Mouse (Mus musculus) hindbrain, postnatal 0 days (tissue): ENCODE data around the gene Scaper. TPM values are rescaled to one million over a fixed set of nuclear protein-coding genes. Genes with fewer than 3 reads are reported as not detected.
A peak's percentile ranks its signal among the peaks of the same experiment; 100 is the strongest.

ENCODE experiments used
- ATAC-seq: fragments of 200-750 bp; cut with Nextera tagmentation; 2 replicates; pipeline ENCODE4 v1.8.0; 2017; ENCODE audit warnings: mild to moderate bottlenecking, moderate TSS enrichment, moderate library complexity
- DNase-seq: peaks from one replicate; pipeline ENCODE4 v3.0.0-alpha.2; 2015; ENCODE audit warnings: low spot score
- H3K27ac ChIP-seq: fragments of 300-500 bp; sonication (generic); 2 replicates; pipeline ENCODE4 v1.5.1; 2014; ENCODE audit warnings: mild to moderate bottlenecking
- H3K27me3 ChIP-seq: fragments of 300-500 bp; sonication (generic); 2 replicates; pipeline ENCODE4 v1.6.1; 2014; ENCODE audit warnings: low read length, mixed read lengths; ENCODE audit not compliant: insufficient read depth
- H3K36me3 ChIP-seq: fragments of 300-500 bp; sonication (generic); 2 replicates; pipeline ENCODE4 v1.6.1; 2014; ENCODE audit warnings: low read length, mixed read lengths; ENCODE audit not compliant: insufficient read depth
- H3K4me1 ChIP-seq: fragments of 300-500 bp; sonication (generic); 2 replicates; pipeline ENCODE4 v1.6.1; 2014; ENCODE audit warnings: antibody characterized with exemption, low read length, mixed read lengths; ENCODE audit not compliant: insufficient read depth
- H3K4me2 ChIP-seq: fragments of 300-500 bp; sonication (generic); 2 replicates; pipeline ENCODE4 v1.6.1; 2014; ENCODE audit warnings: low read depth, mild to moderate bottlenecking, low read length, moderate library complexity, mixed read lengths
- H3K4me3 ChIP-seq: fragments of 300-500 bp; sonication (generic); 2 replicates; pipeline ENCODE4 v1.5.1; 2014; ENCODE audit warnings: low read length
- H3K9ac ChIP-seq: fragments of 300-500 bp; sonication (generic); replicated peaks from 2 replicates; pipeline ENCODE4 v1.6.1; 2014; ENCODE audit warnings: mild to moderate bottlenecking, low read length, moderate library complexity, mixed read lengths
- H3K9me3 ChIP-seq: fragments of 300-500 bp; sonication (generic); 2 replicates; pipeline ENCODE4 v1.6.1; 2016; ENCODE audit warnings: low read length, mixed read lengths
- CTCF ChIP-seq: IDR thresholded peaks from 2 replicates; pipeline ENCODE4 v1.5.1; 2016; ENCODE audit warnings: antibody characterized with exemption, control low read depth, low read depth
- WGBS: fragments of 180-500 bp; shearing (Covaris S2); extraction: QIAGEN DNeasy Blood & Tissue Kit; methylation state at CpG from one replicate; pipeline ENCODE4 v1.1.7; 2014; 5-methylcytosine and 5-hydroxymethylcytosine counted together
- polyA plus RNA-seq: library from polyadenylated mRNA; unstranded; fragments of >200 nt; fragmentation: Nextera tagmentation; extraction: Ambion mirVana; gene quantifications from 2 replicates; pipeline ENCODE4 v1.2.1, GENCODE M21; 2015
- total RNA-seq: library from RNA; depleted of rRNA; stranded (reverse); fragments of >200 nt; gene quantifications from 2 replicates; pipeline ENCODE4 v1.2.3, GENCODE M21; 2014

The Scaper gene
- total and polyA plus RNA-seq, 2 experiments from 2014 or later = 28.9 to 31.8 TPM

DNA sequence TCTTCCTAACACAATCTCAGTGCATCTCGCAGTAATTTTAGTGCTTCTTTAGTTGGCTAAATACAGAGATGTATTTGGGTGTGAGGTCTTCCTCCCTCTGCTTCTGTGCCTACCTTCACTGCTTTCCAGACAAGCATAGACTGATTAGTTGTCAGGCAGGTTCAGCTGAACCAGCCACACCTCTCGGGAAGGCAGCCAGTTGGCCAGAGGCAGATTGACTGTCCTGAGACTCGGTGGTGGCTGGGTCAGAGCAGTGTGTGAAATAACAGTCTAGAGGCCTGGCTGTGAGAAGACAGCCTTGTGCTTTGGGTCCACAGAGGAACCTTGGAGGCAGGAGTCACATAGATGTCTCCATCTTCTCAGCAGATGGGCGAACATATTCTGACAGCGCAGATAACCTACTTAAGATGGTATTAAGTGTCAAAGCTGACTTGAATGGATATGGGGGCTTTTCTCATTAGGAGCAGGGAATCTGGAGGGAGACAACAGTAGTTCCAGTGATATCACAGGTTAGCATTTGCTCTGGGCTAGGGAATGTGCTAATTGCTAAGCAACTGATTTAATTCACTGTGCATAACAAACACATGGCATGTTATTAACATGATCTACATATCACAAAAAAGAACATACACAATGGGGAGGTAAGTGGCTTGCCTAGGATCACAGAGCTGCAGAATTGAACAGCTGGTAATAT is 369.3 kb downstream of the Scaper start:
- Histone ChIP-seq H3K4me3 (no peak overlapping the region), H3K36me3 (no peaks in the 10 kb centered on the region), H3K4me1 (no peaks in the 10 kb centered on the region), H3K4me2 (no peak overlapping the region), H3K27ac (no peak overlapping the region), H3K9me3 (no peaks in the 10 kb centered on the region), H3K9ac (no peak overlapping the region), H3K27me3 (no peaks in the 10 kb centered on the region)
- DNase-seq (no peak), ATAC-seq (no peak)
- WGBS = 73% methylated on average over 5 of the region's 5 CpGs
- no peak for TF ChIP-seq CTCF

DNA sequence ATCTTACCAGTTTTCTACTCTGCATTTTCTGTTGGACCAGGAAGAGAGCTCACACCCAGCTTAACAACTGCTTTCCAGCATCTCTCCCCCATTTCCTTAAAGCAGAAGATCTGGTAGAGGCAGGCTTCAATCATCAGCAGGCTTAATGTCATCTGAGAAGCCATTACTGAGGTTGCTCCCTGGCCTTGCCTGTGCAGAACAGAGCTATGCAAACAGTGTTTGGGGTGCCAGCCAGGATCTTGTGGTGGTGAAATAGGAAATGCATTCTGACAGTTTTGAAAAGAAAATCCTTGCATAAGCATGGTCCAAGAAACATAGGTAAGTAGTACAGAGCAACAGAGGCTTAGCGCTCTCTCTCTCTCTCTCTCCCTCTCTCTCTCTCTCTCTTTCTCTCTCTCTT is 377.0 kb downstream of the Scaper start:
- DNase-seq = no peak
- no peak for ATAC-seq
- Histone ChIP-seq H3K27ac (no peak overlapping the region), H3K4me1 (no peaks in the 10 kb centered on the region), H3K36me3 (no peaks in the 10 kb centered on the region), H3K4me2 (no peak overlapping the region), H3K9me3 (no peaks in the 10 kb centered on the region), H3K9ac (no peak overlapping the region), H3K4me3 (no peak overlapping the region), H3K27me3 (no peaks in the 10 kb centered on the region)
- WGBS = 88% methylated on average over 1 of the region's 1 CpGs
- TF ChIP-seq CTCF = no peak

DNA sequence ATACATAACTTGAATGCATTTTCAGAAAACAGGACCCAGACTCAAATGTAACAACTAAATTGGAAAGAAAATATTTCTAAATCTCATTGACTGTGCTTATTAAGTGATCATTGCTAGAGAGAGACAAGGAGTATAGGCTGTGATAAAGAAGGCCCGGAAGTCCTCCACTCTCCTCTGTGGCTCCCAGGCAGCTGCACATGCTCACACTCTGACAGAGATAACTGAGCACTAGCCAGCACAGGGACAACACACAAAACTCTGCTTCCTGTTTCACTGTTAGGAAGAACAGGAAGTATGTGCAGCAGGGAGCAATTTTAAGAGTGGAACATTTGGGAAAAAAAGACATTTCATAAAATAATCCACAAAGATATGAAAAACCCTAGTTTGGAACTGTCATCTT is 382.9 kb downstream of the Scaper start:
- no peak for DNase-seq
- no peak overlapping the region for H3K27ac ChIP-seq
- no peak for ATAC-seq
- H3K4me1 ChIP-seq = no peaks in the 10 kb centered on the region
- WGBS = 73% methylated on average over 1 of the region's 1 CpGs
- no peak overlapping the region for H3K9ac ChIP-seq
- TF ChIP-seq CTCF = no peak
- H3K4me2 ChIP-seq = no peak overlapping the region
- peaks cover 1% of the 10 kb centered on the region; the same call in 1 of the 2 replicates for H3K27me3 ChIP-seq
- no peaks in the 10 kb centered on the region for H3K9me3 ChIP-seq
- H3K36me3 ChIP-seq = no peaks in the 10 kb centered on the region; the same call in 1 of the 2 replicates
- H3K4me3 ChIP-seq = no peak overlapping the region

DNA sequence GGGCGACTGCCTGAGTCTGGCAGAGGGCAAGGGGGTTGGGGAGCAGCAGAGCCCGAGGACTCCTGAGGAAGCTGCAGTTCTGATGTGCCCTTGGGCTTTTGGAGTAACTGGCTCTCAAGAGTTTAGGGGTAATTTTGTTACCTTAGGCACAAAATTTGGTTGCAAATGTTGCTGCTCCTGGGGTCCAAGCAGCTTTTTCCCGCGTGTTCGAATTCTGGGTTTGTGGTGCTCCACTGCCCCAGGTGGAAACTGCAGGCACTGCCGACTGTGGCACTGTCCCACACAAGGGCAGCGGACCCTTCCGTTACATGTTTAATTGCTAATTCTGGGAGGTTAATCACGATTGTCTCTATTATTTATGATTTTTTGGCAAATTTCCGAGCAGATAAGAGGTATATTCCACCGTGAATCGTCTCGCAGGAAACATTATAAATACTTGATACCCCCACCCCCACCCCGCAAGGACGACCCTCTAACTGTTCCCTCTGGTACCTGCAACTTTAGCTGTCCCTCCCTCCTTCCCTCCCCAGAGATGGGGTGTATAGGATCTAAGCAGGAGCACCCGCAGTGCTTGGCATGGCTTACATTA is 388.5 kb downstream of the Scaper start:
- no peak for ATAC-seq
- no peak overlapping the region for H3K9ac ChIP-seq
- no peaks in the 10 kb centered on the region for H3K9me3 ChIP-seq
- no peak overlapping the region for H3K4me2 ChIP-seq
- no peak overlapping the region for H3K27ac ChIP-seq
- no peak overlapping the region for H3K4me3 ChIP-seq
- TF ChIP-seq CTCF = peak; percentile 61
- no peaks in the 10 kb centered on the region; the same call in 1 of the 2 replicates for H3K36me3 ChIP-seq
- H3K27me3 ChIP-seq = peaks cover 54% of the 10 kb centered on the region
- 20% methylated on average over 16 of the region's 16 CpGs for WGBS
- DNase-seq = no peak
- H3K4me1 ChIP-seq = no peaks in the 10 kb centered on the region; the same call in 1 of the 2 replicates

DNA sequence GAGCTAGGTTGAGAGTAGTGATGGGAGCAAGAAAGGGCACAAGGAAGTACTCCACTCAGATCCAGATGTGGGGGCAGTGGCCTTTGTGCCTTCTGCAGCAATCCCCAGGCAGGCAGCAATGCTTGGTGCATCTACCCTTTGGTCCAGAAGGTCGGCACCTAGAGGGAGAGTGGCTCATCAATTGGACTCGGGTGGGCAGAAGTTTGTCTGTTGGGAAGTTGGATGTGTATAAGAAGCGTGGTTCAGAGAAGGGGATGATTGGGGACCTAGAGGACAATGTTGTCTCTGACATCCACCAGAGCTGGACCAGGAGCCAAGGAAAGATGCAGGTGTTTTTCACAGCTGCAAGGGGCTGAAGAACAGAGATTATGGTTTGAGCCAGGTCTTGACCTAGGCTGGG is 389.0 kb downstream of the Scaper start:
- no peaks in the 10 kb centered on the region; the same call in 1 of the 2 replicates for H3K36me3 ChIP-seq
- ATAC-seq = no peak
- no peak overlapping the region for H3K27ac ChIP-seq
- no peak for TF ChIP-seq CTCF
- WGBS = 29% methylated on average over 3 of the region's 3 CpGs
- H3K4me1 ChIP-seq = no peaks in the 10 kb centered on the region; the same call in 1 of the 2 replicates
- H3K9me3 ChIP-seq = no peaks in the 10 kb centered on the region
- H3K9ac ChIP-seq = no peak overlapping the region
- H3K27me3 ChIP-seq = peaks cover 54% of the 10 kb centered on the region
- no peak overlapping the region for H3K4me2 ChIP-seq
- no peak for DNase-seq
- H3K4me3 ChIP-seq = no peak overlapping the region

DNA sequence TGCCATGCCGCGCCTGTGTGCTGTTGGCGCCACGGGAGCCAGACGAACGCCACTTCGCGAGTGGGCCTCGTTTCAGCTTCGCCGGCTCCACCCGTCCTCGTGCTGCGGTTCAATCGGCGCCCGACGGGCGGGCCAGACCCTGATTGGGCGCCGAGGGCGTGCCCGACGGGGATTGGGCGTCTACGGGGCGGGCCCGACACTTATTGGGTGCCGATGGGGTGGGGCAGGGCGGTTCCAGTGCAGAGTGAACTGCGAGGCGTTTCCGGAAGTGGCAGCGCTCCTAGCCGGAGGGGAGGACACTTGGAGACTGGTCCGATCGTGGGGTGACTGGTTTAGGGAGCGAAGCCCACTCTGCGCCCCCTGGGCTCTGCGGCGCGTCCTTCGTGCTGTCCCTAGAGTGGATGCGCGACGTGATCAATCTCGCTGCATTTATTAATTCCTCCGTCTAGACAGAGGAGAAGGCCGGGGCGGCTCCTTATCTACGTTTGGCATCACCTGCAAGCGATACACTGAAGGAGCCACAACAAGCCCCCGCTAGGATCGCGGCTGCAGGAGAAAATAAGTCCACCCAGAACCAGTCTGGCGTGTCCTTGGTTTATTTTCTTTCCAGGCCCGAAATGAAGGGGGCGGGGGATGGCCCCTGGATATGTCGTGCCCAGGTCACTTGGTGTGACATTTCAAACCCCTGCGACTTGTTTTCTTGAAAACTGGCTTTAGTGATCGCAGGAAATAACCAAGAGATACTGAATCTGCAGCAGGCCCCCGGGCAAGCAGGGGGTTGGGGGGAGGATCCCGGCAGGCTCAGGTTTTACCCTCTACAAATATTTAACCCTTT is 391.5 kb downstream of the Scaper start:
- peak overlapping the region; percentile 31 for H3K4me2 ChIP-seq
- H3K27me3 ChIP-seq = peaks cover 62% of the 10 kb centered on the region
- DNase-seq (no peak), ATAC-seq (peak; percentile 33; the same call in 1 of the 2 replicates)
- 3% methylated on average over 63 of the region's 63 CpGs for whole genome bisulfite sequencing
- TF ChIP-seq CTCF = no peak
- H3K9me3 ChIP-seq = no peaks in the 10 kb centered on the region
- no peak overlapping the region for H3K9ac ChIP-seq
- no peaks in the 10 kb centered on the region; the same call in 1 of the 2 replicates for H3K4me1 ChIP-seq
- H3K4me3 ChIP-seq = peak overlapping the region; percentile 11
- H3K27ac ChIP-seq = no peak overlapping the region
- H3K36me3 ChIP-seq = no peaks in the 10 kb centered on the region
